Mouse (Mus musculus) C2C12 (cell line): ENCODE measurements around the gene A630089N07Rik.

Experiments
- CEBPB ChIP-seq: IDR thresholded peaks from one replicate; pipeline ENCODE4 v1.6.1; 2011; ENCODE audit warnings: low read depth, mild to moderate bottlenecking, control low read depth, moderate library complexity
- CTCF ChIP-seq: IDR thresholded peaks from one replicate; pipeline ENCODE4 v1.5.1; 2011; ENCODE audit not compliant: control insufficient read depth, insufficient read depth, insufficient read length
- FOSL1 ChIP-seq: IDR thresholded peaks from one replicate; pipeline ENCODE4 v1.8.0; 2011; ENCODE audit warnings: mild to moderate bottlenecking, low read length; ENCODE audit not compliant: poor library complexity, insufficient read depth, severe bottlenecking
- MAX ChIP-seq: IDR thresholded peaks from one replicate; pipeline ENCODE4 v1.6.1; 2011; ENCODE audit warnings: mild to moderate bottlenecking, control low read depth
- MYOD1 ChIP-seq: IDR thresholded peaks from one replicate; pipeline ENCODE4 v1.6.1; 2011; ENCODE audit warnings: low read depth; ENCODE audit not compliant: control insufficient read depth, insufficient read length
- MYOG ChIP-seq: IDR thresholded peaks from one replicate; pipeline ENCODE4 v1.6.1; 2011; ENCODE audit not compliant: control insufficient read depth, insufficient read length; ENCODE audit errors: extremely low read depth
- USF1 ChIP-seq: IDR thresholded peaks from one replicate; pipeline ENCODE4 v1.6.1; 2011; ENCODE audit warnings: low read depth, mild to moderate bottlenecking, control low read depth, moderate library complexity

DNA sequence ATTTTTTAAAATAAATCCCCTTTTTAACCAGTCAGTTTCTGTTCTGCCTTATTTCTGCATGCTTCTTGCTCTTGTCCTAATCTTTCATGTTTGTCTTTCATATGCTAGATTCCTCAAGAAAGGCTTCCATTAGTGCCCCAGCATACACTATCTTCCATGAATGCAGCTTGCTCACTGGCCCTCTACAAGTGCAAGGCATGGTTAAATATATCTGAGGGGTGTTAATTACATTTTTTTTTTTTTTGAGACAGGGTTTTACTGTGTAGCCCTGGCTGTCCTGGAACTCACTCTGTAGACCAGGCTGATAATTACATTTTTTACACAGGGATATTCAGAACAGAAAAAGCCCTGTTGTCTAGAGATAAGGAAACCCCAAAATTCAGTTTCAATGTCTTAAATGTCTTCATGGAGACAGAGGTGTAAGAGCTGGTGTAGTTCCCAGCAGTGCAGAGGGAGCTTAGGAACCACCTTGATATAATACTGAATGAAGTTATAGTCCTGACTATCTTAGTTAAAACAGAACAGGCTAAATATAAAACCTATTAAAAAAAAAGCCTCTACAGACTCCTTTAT lies 123.8 kb downstream of the A630089N07Rik start:
- TF ChIP-seq CTCF, result no peak
- TF ChIP-seq MYOG, result no peak
- TF ChIP-seq USF1, result no peak
- no peak for TF ChIP-seq MYOD1
- TF ChIP-seq MAX, result no peak
- TF ChIP-seq CEBPB, result no peak
- TF ChIP-seq FOSL1, result no peak
